Mouse (Mus musculus) MEL (cell line): ENCODE data around the gene Ciz1. TPM values are rescaled to one million over a fixed set of nuclear protein-coding genes. Genes with fewer than 3 reads are reported as not detected.

ENCODE experiments used
- DNase-seq: peaks from one replicate; pipeline ENCODE4 v3.0.0; 2011; ENCODE audit warnings: low read depth, low spot score
- H3K27ac ChIP-seq: 2 replicates; pipeline ENCODE4 v1.5.1; 2012; ENCODE audit warnings: low read depth, mild to moderate bottlenecking, control low read depth, low read length, moderate library complexity; ENCODE audit not compliant: control insufficient read depth
- H3K27me3 ChIP-seq, 2 experiments: fragments of 150-350 bp in 1 of 2; sonication (generic) in 1 of 2; 2 replicates each; pipeline ENCODE4 v1.6.1; 2012; ENCODE audit warnings: low read length in 2 of 2, mild to moderate bottlenecking in 2 of 2, improper control_type of control experiment in 1 of 2, moderate library complexity in 1 of 2; ENCODE audit not compliant: insufficient read depth in 2 of 2, control insufficient read depth in 1 of 2
- H3K36me3 ChIP-seq, 2 experiments: 2 replicates each; pipeline ENCODE4 v1.6.1; 2012 to 2014; ENCODE audit warnings: low read length in 2 of 2, improper control_type of control experiment in 1 of 2, inconsistent platforms in 1 of 2, mild to moderate bottlenecking in 1 of 2; ENCODE audit not compliant: insufficient read depth in 2 of 2, control insufficient read depth in 1 of 2
- H3K4me1 ChIP-seq, 2 experiments: fragments of 150-350 bp in 1 of 2; sonication (generic) in 1 of 2; 2 replicates each; pipeline ENCODE4 v1.6.1; 2012; ENCODE audit warnings: low read length in 2 of 2, improper control_type of control experiment in 1 of 2, mild to moderate bottlenecking in 1 of 2; ENCODE audit not compliant: insufficient read depth in 2 of 2, control insufficient read depth in 1 of 2
- H3K4me3 ChIP-seq, 2 experiments: fragments of 150-350 bp in 1 of 2; sonication (generic) in 1 of 2; 2 replicates each; pipeline ENCODE4 v1.5.1; 2012; ENCODE audit warnings: low read depth in 2 of 2, low read length in 2 of 2, mild to moderate bottlenecking in 2 of 2, moderate library complexity in 2 of 2, control low read depth in 1 of 2, improper control_type of control experiment in 1 of 2; ENCODE audit not compliant: control insufficient read depth in 1 of 2, insufficient read depth in 1 of 2
- H3K79me2 ChIP-seq: 2 replicates; pipeline ENCODE4 v1.6.1; 2012; ENCODE audit warnings: mild to moderate bottlenecking, low read length, moderate library complexity; ENCODE audit not compliant: control insufficient read depth, poor library complexity, insufficient read depth
- H3K9ac ChIP-seq: 2 replicates; pipeline ENCODE4 v1.6.1; 2012; ENCODE audit warnings: low read depth, mild to moderate bottlenecking, control low read depth, low read length, moderate library complexity; ENCODE audit not compliant: control insufficient read depth, poor library complexity, severe bottlenecking
- H3K9me3 ChIP-seq: fragments of 150-350 bp; sonication (generic); replicated peaks from 2 replicates; pipeline ENCODE4 v1.6.1; 2012; ENCODE audit warnings: mild to moderate bottlenecking, low read length, improper control_type of control experiment, moderate library complexity; ENCODE audit not compliant: insufficient read depth
- CHD2 ChIP-seq: IDR thresholded peaks from 2 replicates; pipeline ENCODE4 v1.6.1; 2011; ENCODE audit warnings: low read length, improper control_type of control experiment
- ELF1 ChIP-seq: IDR thresholded peaks from 2 replicates; pipeline ENCODE4 v1.6.1; 2014; ENCODE audit warnings: low read depth, mild to moderate bottlenecking, inconsistent platforms, low read length, improper control_type of control experiment, moderate library complexity
- GATA1 ChIP-seq: IDR thresholded peaks from 2 replicates; pipeline ENCODE4 v1.6.1; 2011; ENCODE audit warnings: low read depth, low read length, improper control_type of control experiment
- MAZ ChIP-seq: IDR thresholded peaks from 2 replicates; pipeline ENCODE4 v1.6.1; 2012; ENCODE audit warnings: low read depth, mild to moderate bottlenecking, inconsistent platforms, low read length, improper control_type of control experiment
- MEF2A ChIP-seq: IDR thresholded peaks from 2 replicates; pipeline ENCODE4 v1.6.1; 2014; ENCODE audit warnings: low read depth, mild to moderate bottlenecking, inconsistent platforms, low read length, improper control_type of control experiment; ENCODE audit not compliant: poor library complexity, insufficient replicate concordance, severe bottlenecking; ENCODE audit errors: extremely low read depth
- NELFE ChIP-seq: IDR thresholded peaks from 2 replicates; pipeline ENCODE4 v1.6.1; 2011; ENCODE audit warnings: low read depth, low read length, improper control_type of control experiment
- POLR2AphosphoS5 ChIP-seq: IDR thresholded peaks from 2 replicates; pipeline ENCODE4 v1.6.1; 2012; ENCODE audit warnings: low read depth, borderline replicate concordance, mild to moderate bottlenecking, inconsistent platforms, low read length, moderate library complexity, mixed read lengths
- RAD21 ChIP-seq: IDR thresholded peaks from 2 replicates; pipeline ENCODE4 v1.6.1; 2011; ENCODE audit warnings: mild to moderate bottlenecking, low read depth, low read length, improper control_type of control experiment
- SIN3A ChIP-seq: IDR thresholded peaks from 2 replicates; pipeline ENCODE4 v1.6.1; 2012; ENCODE audit warnings: low read length, improper control_type of control experiment, inconsistent platforms
- TBP ChIP-seq: IDR thresholded peaks from 2 replicates; pipeline ENCODE4 v1.8.0; 2011; ENCODE audit warnings: low read depth, low read length, improper control_type of control experiment
- TCF12 ChIP-seq: IDR thresholded peaks from 2 replicates; pipeline ENCODE4 v1.6.1; 2014; ENCODE audit warnings: low read depth, mild to moderate bottlenecking, inconsistent platforms, low read length, improper control_type of control experiment, moderate library complexity
- UBTF ChIP-seq: IDR thresholded peaks from 2 replicates; pipeline ENCODE4 v1.6.1; 2012; ENCODE audit warnings: low read depth, mild to moderate bottlenecking, inconsistent platforms, low read length, improper control_type of control experiment, moderate library complexity, borderline replicate concordance; ENCODE audit not compliant: insufficient read depth
- USF1 ChIP-seq: IDR thresholded peaks from 2 replicates; pipeline ENCODE4 v1.6.1; 2014; ENCODE audit warnings: low read depth, mild to moderate bottlenecking, inconsistent platforms, low read length, improper control_type of control experiment, moderate library complexity
- ZKSCAN1 ChIP-seq: IDR thresholded peaks from 2 replicates; pipeline ENCODE4 v1.6.1; 2012; ENCODE audit warnings: low read depth, mild to moderate bottlenecking, inconsistent platforms, low read length, improper control_type of control experiment, moderate library complexity
- ZMIZ1 ChIP-seq: IDR thresholded peaks from 2 replicates; pipeline ENCODE4 v1.6.1; 2012; ENCODE audit warnings: low read depth, mild to moderate bottlenecking, inconsistent platforms, low read length, improper control_type of control experiment, moderate library complexity
- ZNF384 ChIP-seq: IDR thresholded peaks from 2 replicates; pipeline ENCODE4 v1.6.1; 2012; ENCODE audit warnings: low read depth, mild to moderate bottlenecking, inconsistent platforms, low read length, improper control_type of control experiment
- polyA plus RNA-seq, 2 experiments: library from polyadenylated mRNA; stranded (reverse) in 1 of 2; unstranded in 1 of 2; fragments of >175 nt in 1 of 2; fragments of >200 nt in 1 of 2; gene quantifications; 2 replicates each; pipeline versions ENCODE4 v1.2.1 to v1.2.4; 2012; ENCODE audit warnings: low replicate concordance in 2 of 2, low read depth in 1 of 2; ENCODE audit not compliant: insufficient read length in 2 of 2, insufficient read depth in 1 of 2, missing spikeins in 1 of 2
- total RNA-seq: library from RNA; depleted of rRNA; stranded (reverse); fragments of 300-350 nt; gene quantifications from 2 replicates; pipeline ENCODE4 v1.2.3, GENCODE M21; 2012

Gene Ciz1
- total and polyA plus RNA-seq, 3 experiments: 20.7 to 99.8 TPM; not detected in 1

DNA sequence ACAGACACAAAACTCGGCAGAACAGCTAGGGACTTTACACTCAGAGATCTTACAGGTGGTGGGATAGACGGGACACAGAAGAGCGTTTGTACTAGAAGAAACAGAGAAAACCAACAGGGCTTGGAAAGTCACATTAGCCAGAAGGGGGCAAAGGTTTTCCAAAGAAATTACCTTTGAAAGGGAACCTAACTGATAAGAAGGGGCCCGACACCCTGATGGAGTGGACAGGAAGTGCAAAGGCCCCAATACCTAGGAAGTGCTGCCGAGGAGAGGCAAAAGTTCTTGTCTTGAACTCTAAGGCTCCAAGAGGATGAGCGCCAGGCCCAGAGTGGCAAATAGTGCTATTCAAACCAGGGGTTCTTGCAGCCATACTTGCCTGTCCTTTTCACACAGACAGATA, 1.7 kb downstream of the Ciz1 start:
- TF ChIP-seq RAD21 (no peak), GATA1 (peak; percentile 3; the same call in 1 of the 2 replicates)
- TF ChIP-seq, all 39 proteins: peak for 1
- no peak overlapping the region for H3K27ac ChIP-seq

GRCm38 (mm10) chr2:32354336-32354895, 2.3 kb downstream of the Ciz1 start:
- Histone ChIP-seq H3K36me3 (peaks cover 0 to 4% of the 10 kb centered on the region in 2 experiments; a peak in 2 of 4 replicates), H3K9ac (no peak overlapping the region), H3K4me3 (no peak overlapping the region), H3K4me1 (peaks cover 4 to 9% of the 10 kb centered on the region in 2 experiments; a peak in 3 of 4 replicates), H3K9me3 (no peaks in the 10 kb centered on the region), H3K79me2 (no peaks in the 10 kb centered on the region), H3K27me3 (peaks cover 1 to 4% of the 10 kb centered on the region in 2 experiments; a peak in 3 of 4 replicates), H3K27ac (no peak overlapping the region)
- no peak for TF ChIP-seq SIN3A
- no peak for TF ChIP-seq ZNF384
- TF ChIP-seq TBP: no peak
- TF ChIP-seq NELFE: no peak
- TF ChIP-seq ZKSCAN1: no peak
- no peak for TF ChIP-seq POLR2AphosphoS5
- no peak for TF ChIP-seq USF1
- no peak for TF ChIP-seq MEF2A
- DNase-seq: no peak

More for the DNA sequence above, 1.7 kb downstream of the Ciz1 start:
- H3K4me1 ChIP-seq: peaks cover 4 to 9% of the 10 kb centered on the region in 2 experiments; a peak in 3 of 4 replicates
- H3K27me3 ChIP-seq: peaks cover under 1 to 4% of the 10 kb centered on the region in 2 experiments; a peak in 2 of 4 replicates
- H3K79me2 ChIP-seq: no peaks in the 10 kb centered on the region
- DNase-seq: peak; percentile 27
- no peaks in the 10 kb centered on the region for H3K9me3 ChIP-seq
- peaks cover 0 to 4% of the 10 kb centered on the region in 2 experiments; a peak in 2 of 4 replicates for H3K36me3 ChIP-seq
- peak overlapping the region; percentile 55 to 67; a peak in 3 of 4 replicates for H3K4me3 ChIP-seq
- peak overlapping the region; percentile 44 for H3K9ac ChIP-seq

- Histone ChIP-seq H3K9me3 (no peaks in the 10 kb centered on the region), H3K4me3 (no peak overlapping the region), H3K9ac (no peak overlapping the region), H3K27ac (no peak overlapping the region), H3K4me1 (peaks cover 4 to 9% of the 10 kb centered on the region in 2 experiments; a peak in 3 of 4 replicates), H3K27me3 (peaks cover 3 to 4% of the 10 kb centered on the region in 2 experiments; a peak in 3 of 4 replicates), H3K36me3 (peaks cover 0 to 4% of the 10 kb centered on the region in 2 experiments; a peak in 2 of 4 replicates), H3K79me2 (no peaks in the 10 kb centered on the region)
- no peak for DNase-seq
- TF ChIP-seq SIN3A: no peak
- no peak for TF ChIP-seq NELFE
- TF ChIP-seq CHD2: no peak
- no peak for TF ChIP-seq USF1
- no peak for TF ChIP-seq ZMIZ1
- no peak for TF ChIP-seq TCF12
- no peak for TF ChIP-seq TBP
- TF ChIP-seq ELF1: no peak
- TF ChIP-seq UBTF: no peak
- no peak for TF ChIP-seq MAZ
These were observed 4.1 kb downstream of the Ciz1 start for GRCm38 (mm10) chr2:32356216-32356615.
